ENCODE assay signal across 9 mouse cellular contexts in the genomic region with DNA sequence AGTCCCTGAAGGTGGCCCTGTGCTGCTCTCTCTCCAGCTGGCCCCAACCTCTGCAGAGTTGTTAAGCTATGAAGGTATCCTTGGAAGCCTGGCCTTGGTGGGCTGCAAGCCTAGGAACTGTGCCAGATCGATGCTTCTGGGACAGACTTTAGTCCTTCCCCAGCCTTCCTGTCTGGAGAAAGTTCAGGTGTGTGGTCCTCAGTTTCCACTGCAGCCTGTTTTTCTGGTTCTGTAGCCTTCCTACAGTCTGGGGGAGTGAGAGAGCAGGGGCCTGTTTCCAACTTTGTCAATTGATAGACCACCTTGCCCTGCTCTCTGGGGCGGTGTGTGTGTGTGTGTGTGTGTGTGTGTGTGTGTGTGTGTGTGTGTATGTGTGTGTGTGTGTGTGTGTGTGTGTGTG.
DNase-seq lines count a peak whose midpoint lies in the region; ATAC-seq lines count a peak whose summit lies in the region.
"Had no signal": no experiment of that assay in that cellular context is flagged by ENCODE, and none has a peak within 500 bp of the region (broad histone marks: within the 10 kb centered on the region; RNA-seq: fewer than 3 reads in every experiment).

No protein-coding gene starts in this region.

- no peak for ATAC-seq in lung, embryonic 16.5 days (ENCODE audit: low read depth)
- no peak for ATAC-seq in forebrain, embryonic 15.5 days (replicated peaks)
- peak; percentile 5; the same call in 1 of the 2 replicates for ATAC-seq in limb, embryonic 12.5 days (ENCODE audit: insufficient number of reproducible peaks, insufficient read depth, low FRiP score, low TSS enrichment, low read depth)
- ATAC-seq in stomach, embryonic 15.5 days (ENCODE audit: insufficient read depth, low FRiP score, low read depth), result no peak
- ATAC-seq: Patski had no signal

- H3K27me3 ChIP-seq in lung, embryonic 16.5 days (ENCODE audit: control insufficient read depth, insufficient read depth, low read depth, low read length), result no peaks in the 10 kb centered on the region
- H3K27me3 ChIP-seq in forebrain, embryonic 15.5 days, result no peaks in the 10 kb centered on the region
- H3K27me3 ChIP-seq in limb, embryonic 12.5 days, result no peaks in the 10 kb centered on the region
- H3K27me3 ChIP-seq in stomach, embryonic 15.5 days (replicated peaks), result no peaks in the 10 kb centered on the region
- H3K27me3 ChIP-seq: Patski had no signal

- peak overlapping the region; percentile 63 for H3K27ac ChIP-seq in lung, embryonic 16.5 days (ENCODE audit: low read length)
- H3K27ac ChIP-seq in forebrain, embryonic 15.5 days (replicated peaks), result peak overlapping the region; percentile 98
- peak overlapping the region; percentile 99 for H3K27ac ChIP-seq in limb, embryonic 12.5 days
- H3K27ac ChIP-seq in stomach, embryonic 15.5 days, result peak overlapping the region; percentile 93

- peak overlapping the region; percentile 90; the same call in 1 of the 2 replicates for H3K4me2 ChIP-seq in lung, embryonic 16.5 days (ENCODE audit: low read depth, low read length)
- peak overlapping the region; percentile 75 for H3K4me2 ChIP-seq in forebrain, embryonic 15.5 days (replicated peaks)
- peak overlapping the region; percentile 79 for H3K4me2 ChIP-seq in limb, embryonic 12.5 days
- peak overlapping the region; percentile 85; the same call in 1 of the 2 replicates for H3K4me2 ChIP-seq in stomach, embryonic 15.5 days

- H3K36me3 ChIP-seq in lung, embryonic 16.5 days (ENCODE audit: control insufficient read depth, insufficient read depth, low read length), result no peaks in the 10 kb centered on the region
- H3K36me3 ChIP-seq in forebrain, embryonic 15.5 days, result no peaks in the 10 kb centered on the region
- H3K36me3 ChIP-seq in limb, embryonic 12.5 days, result no peaks in the 10 kb centered on the region
- H3K36me3 ChIP-seq in stomach, embryonic 15.5 days, result no peaks in the 10 kb centered on the region

- 16% methylated on average over 2 of the region's 2 CpGs for WGBS in lung, embryonic 16.5 days
- WGBS in forebrain, embryonic 15.5 days, result 33% methylated on average over 2 of the region's 2 CpGs
- 45% methylated on average over 2 of the region's 2 CpGs for WGBS in limb, embryonic 12.5 days
- WGBS in stomach, embryonic 15.5 days, result 20% methylated on average over 2 of the region's 2 CpGs

- peaks cover 50% of the 10 kb centered on the region for H3K4me1 ChIP-seq in lung, embryonic 16.5 days (replicated peaks; ENCODE audit: control insufficient read depth, insufficient read depth, low read length)
- peaks cover 38% of the 10 kb centered on the region for H3K4me1 ChIP-seq in forebrain, embryonic 15.5 days
- peaks cover 59% of the 10 kb centered on the region for H3K4me1 ChIP-seq in limb, embryonic 12.5 days (replicated peaks)
- peaks cover 33% of the 10 kb centered on the region for H3K4me1 ChIP-seq in stomach, embryonic 15.5 days

- no peaks in the 10 kb centered on the region for H3K9me3 ChIP-seq in lung, embryonic 16.5 days (ENCODE audit: control insufficient read depth, low read length)
- H3K9me3 ChIP-seq in forebrain, embryonic 15.5 days, result no peaks in the 10 kb centered on the region
- no peaks in the 10 kb centered on the region for H3K9me3 ChIP-seq in limb, embryonic 12.5 days
- no peaks in the 10 kb centered on the region for H3K9me3 ChIP-seq in stomach, embryonic 15.5 days

- no peak overlapping the region; the same call in 1 of the 2 replicates for H3K4me3 ChIP-seq in lung, embryonic 16.5 days (ENCODE audit: low read length)
- H3K4me3 ChIP-seq in forebrain, embryonic 15.5 days, result peak overlapping the region; percentile 79
- H3K4me3 ChIP-seq in limb, embryonic 12.5 days (replicated peaks), result peak overlapping the region; percentile 73
- H3K4me3 ChIP-seq in stomach, embryonic 15.5 days (replicated peaks), result peak overlapping the region; percentile 56

- peak overlapping the region; percentile 40 for H3K9ac ChIP-seq in lung, embryonic 16.5 days (ENCODE audit: low read length)
- H3K9ac ChIP-seq in forebrain, embryonic 15.5 days (replicated peaks), result peak overlapping the region; percentile 97
- peak overlapping the region; percentile 91 for H3K9ac ChIP-seq in limb, embryonic 12.5 days (replicated peaks)
- H3K9ac ChIP-seq in stomach, embryonic 15.5 days, result no peak overlapping the region

- no peak for DNase-seq in lung, adult 18-20 months
- no peak for DNase-seq in layer of hippocampus, postnatal 25 days (ENCODE audit: extremely low spot score in 1 of 2, low spot score in 1 of 2)
- DNase-seq in spleen, postnatal 14 days (ENCODE audit: low spot score in 2 of 2), result no peak
- DNase-seq in layer of hippocampus, postnatal 14 days (ENCODE audit: low spot score in 2 of 2), result no peak
